Mouse (Mus musculus) ES-CJ7 (cell line): ENCODE results near the gene Slc19a2.
"Not testable (repeated sequence)": the region's sequence is repeated elsewhere in the genome, so short reads cannot be mapped to it uniquely, and the experiment has no call there.

Experiments used
- DNase-seq: peaks from one replicate; pipeline ENCODE4 v3.0.0; 2011; ENCODE audit warnings: low read depth, low spot score

The Slc19a2 gene

GRCm38 (mm10) chr1:164248465-164249331 lies at the start of gene Slc19a2:
TSS of gene Slc19a2 (plus strand) at chr1:164249046.
- DNase-seq, result peak; percentile 98

DNA sequence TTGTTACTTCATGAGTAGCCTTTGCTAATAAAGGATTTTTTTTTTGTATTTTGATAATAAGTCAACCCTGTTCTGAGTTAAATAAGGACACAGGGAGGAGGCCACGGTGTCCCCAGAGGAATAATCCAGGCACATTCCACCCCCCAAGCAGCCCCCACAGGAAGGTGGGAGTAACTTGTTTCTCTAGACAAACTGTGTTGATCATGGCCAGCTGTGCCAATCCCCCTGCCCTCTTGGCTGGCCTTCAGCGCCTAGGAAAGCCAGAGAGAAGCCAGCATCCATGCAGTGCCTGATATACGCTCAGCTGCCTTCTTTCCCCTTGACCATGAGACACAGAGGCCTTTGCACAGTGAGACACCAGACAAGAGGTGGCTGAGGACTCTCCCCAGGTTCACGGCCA lies 49.3 kb upstream of the Slc19a2 start:
- no peak for DNase-seq

DNA sequence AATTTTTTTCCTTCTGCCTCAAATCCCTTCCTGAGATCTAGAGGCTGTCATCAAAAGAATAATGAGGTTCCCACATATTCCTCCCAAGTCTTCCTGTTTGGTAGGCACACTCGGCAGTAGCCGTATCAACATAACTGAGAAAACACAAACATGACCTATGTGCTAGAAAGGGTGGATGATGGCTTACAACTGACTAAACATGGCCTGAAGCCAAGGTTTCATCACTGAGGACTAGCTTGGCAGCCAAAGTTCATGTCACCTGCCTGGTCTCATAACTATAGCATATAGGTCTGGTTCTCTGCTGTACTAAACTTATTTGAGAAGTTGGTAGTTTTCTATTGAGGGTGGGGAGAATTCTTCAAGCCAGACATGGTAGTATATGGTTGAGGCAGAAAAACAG lies 40.4 kb upstream of the Slc19a2 start:
- DNase-seq, result no peak

DNA sequence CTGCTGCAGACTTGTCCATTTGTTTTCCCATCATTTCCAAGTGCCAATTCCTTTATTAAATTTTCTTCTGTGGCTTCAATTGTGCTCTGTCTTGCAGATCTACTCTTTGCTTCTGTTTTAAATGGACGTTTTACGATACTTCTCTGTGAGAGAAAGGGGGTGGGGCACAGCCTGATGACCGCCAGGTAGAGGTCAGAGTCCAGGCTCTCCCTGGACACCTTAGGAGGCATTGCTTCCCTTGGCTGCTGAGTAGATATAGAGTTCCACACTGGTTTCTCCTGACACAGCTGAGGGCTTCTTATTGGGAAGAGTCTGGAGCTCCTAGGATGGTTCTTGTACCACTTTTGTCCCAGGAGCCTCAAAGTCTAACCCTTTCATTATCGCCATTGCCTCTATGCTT lies 37.9 kb upstream of the Slc19a2 start:
- no peak for DNase-seq

- DNase-seq, result no peak
Measured at GRCm38 (mm10) chr1:164212686-164213085, 36.2 kb upstream of the Slc19a2 start.

GRCm38 (mm10) chr1:164214190-164214589 lies 34.7 kb upstream of the Slc19a2 start:
- no peak for DNase-seq

DNA sequence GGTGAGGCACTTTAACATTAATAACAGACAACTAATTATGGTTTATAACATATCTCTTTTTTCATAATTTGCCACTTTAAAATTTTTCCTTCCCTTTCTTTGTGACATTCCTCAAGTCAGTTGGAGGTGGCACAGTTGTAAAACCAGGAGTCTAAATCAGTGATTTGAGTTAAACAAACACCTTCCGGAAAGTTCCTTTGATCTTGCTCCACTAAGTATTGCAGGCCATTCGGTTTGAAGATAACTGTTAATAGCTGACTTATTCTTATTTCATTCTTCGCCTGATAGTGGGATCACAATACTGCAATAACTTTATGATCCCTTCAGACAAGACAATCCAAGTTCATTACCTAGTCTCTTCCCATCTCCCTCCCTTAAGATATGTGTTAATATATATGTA lies 33.7 kb upstream of the Slc19a2 start:
- no peak for DNase-seq

- DNase-seq, result no peak
Measured at GRCm38 (mm10) chr1:164215540-164215939, 33.3 kb upstream of the Slc19a2 start.

DNA sequence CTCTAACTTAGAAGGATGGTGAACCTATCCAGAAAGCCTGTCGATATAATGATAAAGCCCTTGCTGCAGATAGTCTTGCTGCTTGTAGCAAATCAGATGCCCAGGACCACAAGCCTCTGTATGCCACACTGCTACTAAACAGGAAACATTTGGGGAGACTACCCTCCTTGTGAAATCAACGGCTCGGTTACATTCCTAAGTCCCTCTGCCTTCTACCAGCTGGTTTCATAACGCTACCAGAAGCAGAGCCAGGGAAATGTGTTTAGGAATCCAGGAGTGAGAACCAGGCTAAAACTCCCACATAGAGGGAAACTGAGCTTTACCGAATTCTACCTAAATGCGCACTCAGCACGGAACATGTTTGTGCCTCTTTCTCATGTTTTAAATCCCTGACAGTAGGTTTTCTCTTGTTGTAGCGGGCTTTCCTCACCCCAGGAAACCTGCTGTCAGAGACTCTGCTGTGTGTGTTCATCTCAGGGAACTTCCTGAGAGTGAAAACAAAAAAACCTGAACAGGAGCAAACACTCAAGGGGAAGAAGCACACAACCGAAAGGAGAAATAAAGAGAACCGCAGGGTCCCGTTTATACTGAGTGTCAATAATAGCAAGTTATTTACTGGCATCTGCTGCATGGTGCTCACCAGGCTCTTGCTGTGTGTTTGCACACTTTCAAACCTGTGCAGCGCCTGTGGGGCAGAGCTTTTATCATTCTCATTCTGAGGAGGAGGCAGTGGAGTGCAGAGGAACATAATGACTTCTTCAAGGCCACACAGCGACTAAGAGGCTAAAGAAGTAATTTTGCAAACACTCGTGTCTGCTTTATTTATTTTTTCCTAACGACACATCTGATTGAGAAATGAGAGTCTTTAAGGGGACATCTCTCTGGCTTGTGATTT lies 30.8 kb upstream of the Slc19a2 start:
- no peak for DNase-seq

DNA sequence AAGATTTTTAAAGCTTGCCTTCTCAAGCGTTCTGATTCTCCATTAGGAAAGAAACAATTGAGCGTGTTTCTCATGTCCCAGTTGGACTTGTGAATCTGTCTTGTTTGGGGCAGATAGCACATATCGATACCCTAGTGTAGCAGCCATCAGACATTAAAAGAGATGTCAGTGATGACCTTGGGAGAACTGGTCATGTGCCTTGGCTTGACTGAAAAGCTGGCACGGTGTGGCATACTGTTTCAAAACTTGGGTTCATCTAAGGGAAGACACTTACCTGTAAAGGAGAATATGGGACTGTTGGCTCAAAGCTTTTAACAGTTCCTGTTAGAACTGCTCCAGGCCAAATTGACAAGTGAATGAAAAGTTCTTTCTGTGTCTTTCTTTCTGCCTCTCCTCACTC lies 28.6 kb upstream of the Slc19a2 start:
- DNase-seq, result no peak

DNA sequence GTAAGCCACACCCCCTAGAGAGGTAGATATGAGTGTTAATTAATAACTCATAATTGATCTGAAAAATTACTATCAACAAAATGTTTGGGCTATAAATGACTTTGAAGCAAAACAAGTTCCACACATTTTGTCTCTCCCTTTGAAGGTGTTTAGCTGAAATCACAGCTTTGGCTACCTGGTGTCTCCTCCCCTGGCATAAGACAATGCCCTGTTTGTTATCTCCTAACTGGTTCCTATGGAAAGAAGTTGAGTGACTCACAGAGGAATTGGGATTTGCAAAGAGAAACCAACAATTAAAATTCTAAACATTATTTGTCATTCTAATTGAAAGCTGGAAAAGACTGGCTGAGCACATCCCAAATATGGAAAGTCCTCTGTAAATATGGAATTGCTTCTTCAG lies 25.8 kb upstream of the Slc19a2 start:
- DNase-seq, result no peak

DNA sequence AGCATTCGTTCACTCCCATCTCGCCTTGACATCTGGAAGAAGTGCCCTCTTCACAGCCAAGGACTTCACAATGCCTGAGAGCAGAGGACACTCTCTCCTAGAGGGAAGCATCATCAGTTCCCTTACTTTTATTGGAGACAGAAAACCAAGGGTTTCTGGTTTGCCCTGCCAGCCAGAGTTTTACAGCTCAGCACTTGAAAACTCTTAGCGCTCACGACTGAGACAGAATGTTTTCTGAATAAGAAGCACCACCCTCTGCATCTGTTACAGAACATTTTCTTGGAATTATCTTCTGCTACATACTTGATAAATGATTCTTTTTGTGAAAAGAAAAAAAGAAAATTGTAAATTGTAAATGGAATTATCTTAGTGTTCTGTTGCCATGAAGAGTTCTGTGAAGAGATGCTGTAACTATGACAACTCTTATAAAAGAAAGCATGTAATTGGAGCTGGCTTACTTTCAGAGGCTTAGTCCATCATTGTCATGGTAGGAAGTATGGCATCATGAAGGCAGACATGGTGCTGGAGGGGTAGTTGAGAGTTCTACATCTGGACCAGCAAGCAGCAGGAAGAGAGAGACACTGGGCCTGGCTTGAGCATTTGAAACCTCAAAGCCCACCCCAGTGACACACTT lies 16.8 kb upstream of the Slc19a2 start:
- DNase-seq, result not testable (repeated sequence)

GRCm38 (mm10) chr1:164233447-164233846 lies 15.4 kb upstream of the Slc19a2 start:
- DNase-seq, result no peak

- no peak for DNase-seq
Measured at GRCm38 (mm10) chr1:164235078-164235477, 13.8 kb upstream of the Slc19a2 start.

- DNase-seq, result no peak
Measured at GRCm38 (mm10) chr1:164236078-164236477, 12.8 kb upstream of the Slc19a2 start.

- no peak for DNase-seq
Measured at GRCm38 (mm10) chr1:164241494-164241893, 7.4 kb upstream of the Slc19a2 start.

DNA sequence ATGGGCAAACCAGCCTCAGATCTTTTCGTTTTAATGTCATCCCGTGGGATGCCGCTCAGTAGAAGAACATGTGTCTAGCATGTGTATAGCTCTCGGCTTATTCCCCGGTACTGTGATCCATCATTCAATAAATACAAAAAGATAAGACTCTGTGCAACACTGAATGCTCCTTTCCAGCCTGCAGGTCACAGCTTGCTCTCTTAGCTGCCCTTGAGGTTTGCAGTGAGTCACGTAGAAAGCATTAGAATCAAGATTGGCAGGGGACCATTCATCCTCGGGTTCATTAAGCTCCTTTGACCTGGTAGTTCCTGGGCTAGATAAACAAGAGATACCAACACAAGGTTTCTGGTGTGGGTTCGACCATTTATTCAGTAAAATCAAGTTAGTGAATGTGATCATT lies 6.0 kb upstream of the Slc19a2 start:
- DNase-seq, result no peak

- no peak for DNase-seq
Measured at GRCm38 (mm10) chr1:164247442-164247841, 1.4 kb upstream of the Slc19a2 start.

DNA sequence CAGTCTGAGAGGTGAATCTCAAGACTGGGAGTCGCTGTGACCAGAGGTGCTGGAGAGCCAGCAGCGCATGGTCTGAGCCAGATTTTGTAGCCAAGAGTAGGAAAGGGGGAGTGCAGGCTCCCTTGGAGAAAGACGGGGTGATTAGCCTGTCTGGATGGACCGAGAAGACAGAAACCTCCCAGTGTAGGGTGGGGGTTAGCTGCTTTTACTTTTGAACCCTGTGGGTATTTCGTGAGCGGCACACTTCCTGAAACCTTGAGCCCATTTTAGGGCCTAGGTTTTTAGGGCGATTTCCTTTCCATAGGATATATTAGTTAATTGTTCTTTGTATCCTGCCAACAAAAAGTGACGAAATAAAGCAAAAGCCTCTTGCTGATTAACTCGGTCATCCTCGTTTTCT lies 875 bp upstream of the Slc19a2 start:
- DNase-seq, result peak; percentile 33

DNA sequence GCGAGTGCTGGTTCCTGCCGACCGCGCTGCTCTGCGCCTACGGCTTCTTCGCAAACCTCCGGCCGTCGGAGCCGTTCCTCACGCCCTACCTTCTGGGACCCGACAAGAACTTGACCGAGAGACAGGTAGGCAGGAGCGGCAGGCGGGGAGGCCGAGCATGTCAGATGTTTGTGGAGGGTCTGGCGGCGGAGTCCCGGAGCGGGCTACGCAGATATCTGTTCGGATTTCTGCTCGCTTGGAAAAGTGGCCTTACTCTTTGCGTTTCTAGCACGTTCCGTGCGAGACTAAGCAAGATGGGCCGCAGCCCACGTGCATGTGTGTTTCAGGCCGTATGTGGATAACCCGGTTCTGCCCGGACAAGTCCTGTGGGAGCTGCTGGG lies 476 bp downstream of the Slc19a2 start:
- DNase-seq, result peak; percentile 63

GRCm38 (mm10) chr1:164250391-164251150 lies 1.7 kb downstream of the Slc19a2 start:
- no peak for DNase-seq
